Mouse (Mus musculus): ENCODE measurements around the gene Spock1.

Spock1 gene

GRCm38 (mm10) chr13:57733521-57733920, 174.6 kb downstream of the Spock1 start:
- DNase-seq (ENCODE audit: low read depth, low spot score): no peak

GRCm38 (mm10) chr13:57732251-57732650, 175.9 kb downstream of the Spock1 start:
- no peak for DNase-seq (ENCODE audit: low read depth, low spot score)

- DNase-seq (ENCODE audit: low read depth, low spot score): no peak
Observed at GRCm38 (mm10) chr13:57727716-57728115, 180.4 kb downstream of the Spock1 start.

GRCm38 (mm10) chr13:57726654-57727053, 181.5 kb downstream of the Spock1 start:
- no peak for DNase-seq (ENCODE audit: low read depth, low spot score)

- DNase-seq (ENCODE audit: low read depth, low spot score): no peak
Observed at GRCm38 (mm10) chr13:57722329-57722936, 185.7 kb downstream of the Spock1 start.

- DNase-seq (ENCODE audit: low read depth, low spot score): no peak
Observed at GRCm38 (mm10) chr13:57721524-57722279, 186.4 kb downstream of the Spock1 start.

- DNase-seq (ENCODE audit: low read depth, low spot score): no peak
Observed at GRCm38 (mm10) chr13:57718087-57718486, 190.0 kb downstream of the Spock1 start.

GRCm38 (mm10) chr13:57712910-57713309, 195.2 kb downstream of the Spock1 start:
- DNase-seq (ENCODE audit: low read depth, low spot score): no peak

- DNase-seq (ENCODE audit: low read depth, low spot score): no peak
Observed at GRCm38 (mm10) chr13:57708425-57708824, 199.7 kb downstream of the Spock1 start.

GRCm38 (mm10) chr13:57702966-57703365, 205.2 kb downstream of the Spock1 start:
- DNase-seq (ENCODE audit: low read depth, low spot score): no peak

- DNase-seq (ENCODE audit: low read depth, low spot score): no peak
Observed at GRCm38 (mm10) chr13:57696685-57697084, 211.4 kb downstream of the Spock1 start.

- DNase-seq (ENCODE audit: low read depth, low spot score): no peak
Observed at GRCm38 (mm10) chr13:57688926-57689325, 219.2 kb downstream of the Spock1 start.

- no peak for DNase-seq (ENCODE audit: low read depth, low spot score)
Observed at GRCm38 (mm10) chr13:57686437-57686836, 221.7 kb downstream of the Spock1 start.

GRCm38 (mm10) chr13:57685201-57685600, 222.9 kb downstream of the Spock1 start:
- no peak for DNase-seq (ENCODE audit: low read depth, low spot score)

GRCm38 (mm10) chr13:57679591-57679990, 228.5 kb downstream of the Spock1 start:
- DNase-seq (ENCODE audit: low read depth, low spot score): no peak

- DNase-seq (ENCODE audit: low read depth, low spot score): no peak
Observed at GRCm38 (mm10) chr13:57676820-57677219, 231.3 kb downstream of the Spock1 start.

GRCm38 (mm10) chr13:57673399-57673798, 234.7 kb downstream of the Spock1 start:
- DNase-seq (ENCODE audit: low read depth, low spot score): no peak

- DNase-seq (ENCODE audit: low read depth, low spot score): no peak
Observed at GRCm38 (mm10) chr13:57672762-57673161, 235.4 kb downstream of the Spock1 start.

- DNase-seq (ENCODE audit: low read depth, low spot score): no peak
Observed at GRCm38 (mm10) chr13:57671919-57672318, 236.2 kb downstream of the Spock1 start.

- no peak for DNase-seq (ENCODE audit: low read depth, low spot score)
Observed at GRCm38 (mm10) chr13:57671322-57671721, 236.8 kb downstream of the Spock1 start.

- no peak for DNase-seq (ENCODE audit: low read depth, low spot score)
Observed at GRCm38 (mm10) chr13:57667621-57668020, 240.5 kb downstream of the Spock1 start.

- no peak for DNase-seq (ENCODE audit: low read depth, low spot score)
Observed at GRCm38 (mm10) chr13:57666173-57666842, 241.8 kb downstream of the Spock1 start.

- no peak for DNase-seq (ENCODE audit: low read depth, low spot score)
Observed at GRCm38 (mm10) chr13:57662554-57662953, 245.6 kb downstream of the Spock1 start.

Measured in CD4-positive helper T cell, adult 2 months (primary cell).